Mouse (Mus musculus): ENCODE data around the gene Aif1.
A peak's percentile ranks its signal among the peaks of the same experiment; 100 is the strongest.

Aif1 gene

GRCm38 (mm10) chr17:35194844-35195630 is 19.2 kb upstream of the Aif1 start:
- no peak for DNase-seq (ENCODE audit: extremely low spot score)

DNA sequence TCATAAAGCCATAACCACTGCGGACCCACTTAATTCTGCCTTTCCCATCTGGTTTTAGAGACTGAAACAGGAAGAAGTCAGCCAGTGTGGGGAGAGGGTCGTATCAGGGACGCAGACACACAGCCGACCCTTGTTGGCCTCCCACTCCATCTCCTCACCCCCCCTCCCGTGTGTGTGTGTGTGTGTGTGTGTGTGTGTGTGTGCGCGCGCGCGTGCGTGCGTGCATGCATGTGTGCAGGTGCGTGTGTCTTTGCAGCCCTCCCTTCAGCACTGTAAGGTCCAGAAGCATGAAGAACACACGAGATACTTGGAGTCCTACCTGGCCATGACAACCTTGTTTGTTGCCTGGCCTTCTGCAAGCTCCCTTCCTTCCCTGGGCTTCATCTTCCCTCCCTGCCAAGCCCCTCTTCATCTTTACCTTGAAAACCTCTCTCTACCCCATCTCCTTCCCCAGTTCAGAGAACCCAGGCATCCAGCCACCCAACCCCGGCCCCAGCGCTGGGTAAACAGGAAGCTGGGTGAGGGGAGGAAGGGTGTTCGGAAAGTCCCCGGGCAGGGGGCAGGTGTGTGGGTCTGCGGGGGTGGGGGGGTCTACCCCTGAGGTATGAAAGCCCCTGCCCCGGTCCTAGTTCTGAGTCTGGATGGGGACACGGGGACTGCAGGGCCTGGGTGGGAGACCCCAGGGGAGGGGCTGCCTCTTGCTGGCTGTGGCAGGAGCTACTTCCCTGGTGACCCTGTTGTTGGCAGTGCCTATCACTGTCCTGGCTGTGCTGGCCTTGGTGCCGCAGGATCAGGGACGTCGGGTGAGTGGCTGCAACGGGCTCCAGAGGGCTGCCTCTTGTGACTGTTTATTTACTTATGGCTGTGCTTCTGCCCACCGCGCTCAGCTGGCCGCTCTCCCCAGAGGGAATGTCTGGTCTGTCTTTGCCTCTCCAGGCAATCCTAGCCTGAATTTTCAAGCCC is 18.3 kb upstream of the Aif1 start, which contains the start of gene Ltb:
Gene Ltb (plus strand): TSS at position 559 of the 963 bp plus-strand sequence.
- no peak for DNase-seq (ENCODE audit: extremely low spot score)

DNA sequence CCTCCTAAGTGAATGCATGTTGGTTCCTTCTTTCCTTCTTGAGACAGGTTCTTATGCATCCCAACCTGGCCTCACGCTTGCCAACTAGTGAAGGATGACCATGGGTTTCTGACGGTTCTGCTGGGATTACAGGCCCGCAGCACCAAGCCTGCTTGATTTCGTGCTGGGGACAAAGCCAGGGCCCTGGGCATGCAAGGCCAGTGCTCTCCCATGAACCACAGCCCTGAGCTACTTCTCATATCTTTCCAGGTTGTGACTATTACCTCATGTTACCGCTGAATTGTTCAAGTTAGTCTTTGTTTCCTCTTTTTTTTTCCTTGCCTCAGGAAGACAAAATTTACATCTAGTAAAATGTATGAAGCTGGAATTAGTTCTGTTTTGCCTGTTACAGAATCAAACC is 17.1 kb upstream of the Aif1 start:
- DNase-seq (ENCODE audit: extremely low spot score) = no peak

DNA sequence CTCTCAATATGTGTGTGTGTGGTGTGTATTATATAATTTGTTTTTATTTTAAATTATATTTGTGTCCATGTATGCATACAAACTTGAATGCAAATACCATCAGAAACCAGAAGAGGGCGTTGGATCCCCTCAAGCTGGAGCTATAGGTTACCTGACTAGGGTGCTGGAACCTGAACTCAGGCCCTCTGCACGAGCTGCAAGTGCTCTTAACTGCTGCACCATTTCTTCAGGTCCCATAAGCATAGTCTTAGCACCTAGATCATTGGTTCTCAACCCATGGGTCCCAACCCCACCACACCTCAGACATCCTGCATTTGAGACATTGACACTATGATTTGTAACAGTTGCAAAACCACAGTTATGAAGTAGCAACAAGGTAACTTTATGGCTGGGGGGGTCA is 15.9 kb upstream of the Aif1 start:
- DNase-seq (ENCODE audit: extremely low spot score) = no peak

- DNase-seq (ENCODE audit: extremely low spot score) = no peak
Observed at GRCm38 (mm10) chr17:35190096-35190495, 14.2 kb upstream of the Aif1 start.

- DNase-seq (ENCODE audit: extremely low spot score) = no peak
Observed at GRCm38 (mm10) chr17:35189186-35189585, 13.3 kb upstream of the Aif1 start.

DNA sequence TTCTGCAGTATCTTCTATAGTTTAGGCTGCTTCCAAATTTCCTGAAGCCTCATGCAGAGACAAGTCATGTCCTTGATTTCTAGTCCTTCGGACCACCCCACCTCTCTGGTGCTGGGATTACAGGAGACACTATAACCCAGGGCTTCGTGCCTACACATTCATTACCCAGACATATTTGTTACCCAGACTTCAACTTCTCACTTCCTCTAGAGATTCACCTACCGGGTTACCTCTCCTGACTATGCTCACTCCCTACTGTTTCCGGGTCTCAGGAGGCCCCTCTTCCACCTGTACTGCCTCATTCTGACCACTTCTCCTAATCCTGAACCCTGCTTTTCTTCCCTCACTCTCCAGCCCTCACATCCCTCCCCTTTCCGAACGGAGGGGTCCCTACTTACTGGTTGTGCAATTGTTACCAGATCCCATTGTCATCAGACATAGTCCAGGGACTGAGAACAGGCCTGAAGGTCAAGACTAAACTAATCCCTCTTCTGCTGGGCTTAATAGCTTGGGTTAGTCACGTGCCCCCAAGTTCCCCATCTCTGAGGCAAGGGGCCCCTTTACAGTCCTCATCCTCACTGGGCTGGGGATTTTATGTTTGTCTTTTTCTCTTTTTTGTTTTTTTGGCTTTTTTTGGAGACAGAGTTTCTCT is 12.2 kb upstream of the Aif1 start, which contains the start of gene Lst1:
Gene Lst1 (minus strand): TSS at position 481 of the 652 bp plus-strand sequence.
- DNase-seq (ENCODE audit: extremely low spot score) = no peak

GRCm38 (mm10) chr17:35187345-35187744 is 11.5 kb upstream of the Aif1 start:
- DNase-seq (ENCODE audit: extremely low spot score) = no peak

GRCm38 (mm10) chr17:35186681-35187080 is 10.8 kb upstream of the Aif1 start:
- peak; percentile 60 for DNase-seq (ENCODE audit: extremely low spot score)

DNA sequence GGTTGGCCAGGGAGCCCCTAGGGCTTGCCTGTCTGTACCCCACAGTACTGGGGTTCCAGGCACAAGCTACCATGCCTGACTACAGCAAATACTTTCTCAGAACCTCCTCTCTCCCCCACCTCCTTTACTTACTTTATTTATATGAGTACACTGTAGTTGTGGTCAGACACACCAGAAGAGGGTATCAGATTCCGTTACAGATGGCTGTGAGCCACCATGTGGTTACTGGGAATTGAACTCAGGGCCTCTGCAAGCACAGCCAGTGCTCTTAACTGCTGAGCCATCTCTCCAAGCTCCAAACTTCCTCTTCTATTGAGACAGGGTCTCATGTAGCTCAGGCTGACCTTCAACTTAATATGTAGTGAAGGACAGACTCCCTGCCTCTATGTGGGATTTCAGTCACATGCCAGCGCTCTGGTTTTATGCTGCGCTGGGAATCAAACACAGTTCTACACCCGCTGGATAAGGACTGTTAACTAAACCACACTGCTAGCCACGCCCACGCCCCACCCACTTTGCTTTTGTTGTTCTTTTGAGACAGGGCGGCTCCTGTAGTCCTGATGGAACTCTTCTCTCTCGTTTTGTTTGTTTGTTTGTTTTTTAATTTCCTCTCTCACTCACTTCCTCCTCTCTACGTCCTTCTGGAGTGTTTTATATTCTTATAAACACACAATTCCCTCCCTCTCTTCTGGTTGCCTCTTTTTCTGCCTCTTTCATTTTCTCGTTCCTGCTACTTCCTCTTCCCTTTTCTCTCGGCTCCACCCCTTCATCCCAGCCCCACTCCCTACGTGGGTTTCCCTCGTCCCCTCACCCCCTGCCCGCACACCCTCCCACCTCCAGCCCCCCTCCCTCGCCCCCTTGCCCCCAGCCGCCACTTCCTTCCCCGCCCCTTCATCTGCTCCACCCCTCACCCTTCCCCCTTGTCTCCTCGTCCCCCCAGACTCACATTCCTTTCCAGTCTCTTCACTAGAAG is 10.1 kb upstream of the Aif1 start:
- peak; percentile 76 for DNase-seq (ENCODE audit: extremely low spot score)

- no peak for DNase-seq (ENCODE audit: extremely low spot score)
Observed at GRCm38 (mm10) chr17:35180093-35180492, 4.2 kb upstream of the Aif1 start.

- DNase-seq (ENCODE audit: extremely low spot score) = peak; percentile 73
Observed at GRCm38 (mm10) chr17:35178528-35178927, 2.7 kb upstream of the Aif1 start.

- DNase-seq (ENCODE audit: extremely low spot score) = no peak
Observed at GRCm38 (mm10) chr17:35175382-35175781, 486 bp downstream of the Aif1 start.

GRCm38 (mm10) chr17:35174201-35174977 is 1.5 kb downstream of the Aif1 start:
- DNase-seq (ENCODE audit: extremely low spot score) = no peak

GRCm38 (mm10) chr17:35173329-35173728 is 2.5 kb downstream of the Aif1 start:
- DNase-seq (ENCODE audit: extremely low spot score) = no peak

DNA sequence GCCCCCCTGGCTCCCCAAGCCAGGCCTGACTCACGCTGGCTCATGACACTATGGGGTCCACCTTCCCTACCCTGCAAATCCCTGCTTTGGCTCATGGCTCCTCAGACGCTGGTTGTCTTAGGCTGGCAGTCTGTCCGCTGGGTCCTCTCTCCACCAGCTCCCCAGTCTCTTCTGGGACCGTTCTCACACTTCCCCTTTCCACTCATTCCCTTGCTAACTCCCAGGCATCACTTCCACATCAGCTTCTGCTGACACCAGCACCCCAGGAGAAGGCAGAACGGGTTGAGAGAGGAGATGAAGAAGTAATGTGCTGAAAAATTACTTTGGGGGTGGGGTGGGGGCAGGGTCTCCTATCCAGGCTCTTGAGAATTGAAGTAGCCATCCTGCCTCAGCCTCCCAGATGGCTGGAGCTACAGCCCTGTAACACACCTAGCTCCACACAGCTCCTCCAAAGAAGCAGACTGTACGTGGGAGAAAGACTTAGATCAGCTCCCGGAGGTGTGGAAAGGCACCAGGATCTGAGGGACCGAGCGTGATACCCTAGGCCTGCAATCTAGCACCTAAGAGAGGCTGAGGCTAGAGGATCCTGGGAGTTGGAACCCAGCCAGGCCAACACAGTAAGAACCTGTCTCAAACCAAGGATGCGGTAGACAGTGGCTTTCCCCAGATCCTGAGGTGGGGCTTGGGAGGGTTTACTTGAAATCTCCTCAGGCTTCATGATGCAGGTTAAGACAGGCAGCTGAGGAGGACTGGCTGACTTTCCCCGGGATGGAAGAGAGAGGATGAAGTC is 3.2 kb downstream of the Aif1 start:
- no peak for DNase-seq (ENCODE audit: extremely low spot score)

GRCm38 (mm10) chr17:35168541-35169207 is 7.2 kb downstream of the Aif1 start:
- peak; percentile 30 for DNase-seq (ENCODE audit: extremely low spot score)

- DNase-seq (ENCODE audit: extremely low spot score) = no peak
Observed at GRCm38 (mm10) chr17:35167794-35168193, 8.1 kb downstream of the Aif1 start.
